Mouse (Mus musculus): ENCODE measurements at regions not wholly inside any gene's neighbourhood (a gene's known extent, or its start where the extent isn't known, plus 50 kb on each side); places are given as distances from the start of the nearest gene placed in this dataset.
"Not testable (repeated sequence)": the region's sequence is repeated elsewhere in the genome, so short reads cannot be mapped to it uniquely, and the experiment has no call there.

DNA sequence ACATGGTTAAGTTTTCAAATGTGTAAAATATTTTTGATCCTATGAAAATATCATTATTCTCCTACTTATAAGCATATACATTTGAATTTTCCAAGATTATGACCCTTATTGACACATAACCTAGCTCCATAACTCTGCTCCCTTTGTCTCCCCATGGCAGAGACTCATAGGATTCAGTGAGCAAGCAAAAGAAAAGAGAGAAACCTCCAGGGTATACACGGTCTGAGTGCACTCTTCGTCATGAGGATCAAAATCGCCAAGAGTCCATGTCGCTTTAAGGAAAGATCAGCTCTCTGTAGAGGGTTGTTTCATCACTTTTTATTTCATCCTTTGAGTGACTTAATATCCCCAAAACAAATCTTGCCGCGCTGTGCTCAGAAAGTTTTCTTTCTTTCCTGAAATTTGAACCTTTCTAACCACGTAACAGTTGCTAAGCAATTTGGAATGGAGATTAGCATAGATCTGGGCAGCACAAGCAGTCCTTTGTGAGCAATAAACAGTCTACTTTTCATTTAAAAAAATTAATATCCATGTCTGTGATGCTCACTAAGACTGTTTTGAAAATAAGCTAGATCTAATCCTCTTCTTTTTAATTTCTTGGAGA, 1158.0 kb downstream of the A830018L16Rik start:
- in situ Hi-C loops (cut with MboI, MseI), result no loop called here

DNA sequence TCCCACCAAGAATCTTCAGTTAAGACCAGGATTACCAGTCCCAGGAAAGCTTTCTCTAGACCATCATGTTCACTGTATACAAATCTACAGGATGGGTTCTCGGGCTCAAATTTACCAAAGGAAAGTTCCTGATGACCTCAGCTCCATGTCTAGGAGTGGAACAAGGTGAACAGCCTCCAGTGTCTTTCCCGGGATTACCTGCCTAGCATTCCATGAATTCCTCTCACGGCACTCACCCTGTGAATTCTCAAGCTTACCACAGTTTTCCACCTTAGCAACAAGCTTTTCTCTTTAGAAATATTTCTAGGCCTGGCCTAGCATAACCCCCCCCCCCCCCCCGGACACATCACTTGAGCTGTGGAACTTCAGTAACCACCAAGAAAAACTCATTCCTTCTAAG, 1158.9 kb downstream of the A830018L16Rik start:
- in situ Hi-C loops (cut with MboI, MseI), result no loop called here

DNA sequence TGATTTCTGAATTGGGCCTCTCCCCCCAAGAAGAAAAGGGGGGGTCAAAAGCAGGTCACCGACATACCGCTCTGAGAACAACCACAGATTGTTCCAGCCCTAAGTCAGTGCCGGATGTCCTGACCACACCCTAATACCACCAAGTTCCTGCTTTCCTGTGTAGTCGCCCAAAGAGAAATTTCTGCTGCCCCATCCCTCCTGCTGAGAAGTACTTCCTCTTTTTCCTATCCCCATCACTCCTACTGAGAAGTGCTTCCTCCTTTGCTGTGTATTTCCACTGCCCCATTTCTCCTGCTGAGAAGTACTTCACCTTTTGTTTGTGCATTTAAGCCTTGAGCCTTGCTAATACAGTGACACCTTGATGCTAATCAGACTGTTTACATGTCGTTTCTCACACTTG, 1160.4 kb downstream of the A830018L16Rik start:
- in situ Hi-C loops (cut with MboI, MseI), result no loop called here

DNA sequence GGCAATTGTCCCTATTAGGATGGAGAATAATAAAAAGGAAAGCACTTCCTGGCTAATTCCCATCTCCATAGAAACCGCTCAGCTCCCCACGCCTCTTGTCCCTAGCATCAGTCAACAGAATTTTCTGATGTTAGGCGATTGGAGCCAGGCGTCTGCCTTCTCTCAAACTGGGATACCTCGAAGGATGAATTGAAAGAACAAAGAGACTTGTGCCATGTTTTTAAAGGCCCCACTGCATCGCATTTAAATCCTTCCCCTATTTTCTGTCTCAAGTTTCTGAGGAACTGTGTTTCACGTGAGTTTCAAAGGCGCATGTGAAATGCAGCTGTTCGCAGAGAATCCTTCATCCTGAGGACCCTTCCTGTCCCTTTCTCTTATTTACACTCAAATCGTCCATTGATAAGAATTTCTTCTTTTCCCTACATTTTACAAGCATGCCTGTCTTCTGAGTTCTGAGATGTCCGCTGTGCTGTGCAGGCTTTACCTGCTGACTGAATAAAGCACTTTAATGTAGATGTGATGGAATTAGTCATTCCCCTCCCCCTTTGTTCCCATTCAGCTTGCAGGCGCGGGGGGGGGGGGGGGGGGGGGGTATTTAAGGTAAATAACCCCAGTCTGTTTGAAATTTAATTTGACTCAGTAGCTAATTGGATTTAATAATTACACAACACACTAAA, 1163.3 kb downstream of the A830018L16Rik start:
- in situ Hi-C loops (cut with MboI, MseI), result no loop called here

DNA sequence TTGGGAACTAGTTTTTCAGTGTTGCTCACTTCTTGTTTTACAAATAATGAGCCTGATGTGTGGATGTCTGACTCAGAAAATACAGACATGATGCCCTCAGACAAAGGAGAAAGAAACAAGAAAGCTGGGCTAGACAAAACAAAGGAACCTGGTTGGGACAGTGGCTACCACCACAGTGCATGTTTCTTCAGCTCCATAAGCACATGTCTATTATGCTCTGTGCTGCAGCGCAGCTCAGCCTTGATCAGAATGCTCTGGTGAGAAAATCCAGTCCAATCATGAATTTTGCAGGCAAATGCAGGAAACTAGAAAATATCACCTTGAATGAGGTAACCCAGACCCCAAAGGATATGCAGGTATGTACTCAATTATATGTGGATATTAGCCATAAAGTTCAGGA, 1164.1 kb downstream of the A830018L16Rik start:
- in situ Hi-C loops (cut with MboI, MseI), result no loop called here

DNA sequence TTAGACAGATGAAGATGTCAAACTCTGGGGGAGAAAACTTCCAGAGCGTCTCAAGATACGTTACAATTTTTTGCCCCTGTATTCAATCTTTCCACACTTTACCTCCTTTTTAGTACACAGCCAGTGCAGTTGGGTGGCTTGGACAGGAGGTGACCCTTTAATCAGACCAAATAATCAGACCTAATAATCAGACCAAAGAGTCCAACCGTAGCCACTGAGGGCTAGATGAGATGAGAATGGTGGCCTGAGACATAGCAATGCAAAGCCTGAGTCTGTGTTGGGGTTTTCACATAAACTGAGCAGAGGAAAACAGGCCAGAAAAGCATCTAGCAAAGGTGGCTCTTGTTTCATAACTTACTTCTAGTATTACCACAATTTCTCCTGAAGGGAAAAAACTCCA, 1169.1 kb downstream of the A830018L16Rik start:
- in situ Hi-C loops (cut with MboI, MseI), result no loop called here

DNA sequence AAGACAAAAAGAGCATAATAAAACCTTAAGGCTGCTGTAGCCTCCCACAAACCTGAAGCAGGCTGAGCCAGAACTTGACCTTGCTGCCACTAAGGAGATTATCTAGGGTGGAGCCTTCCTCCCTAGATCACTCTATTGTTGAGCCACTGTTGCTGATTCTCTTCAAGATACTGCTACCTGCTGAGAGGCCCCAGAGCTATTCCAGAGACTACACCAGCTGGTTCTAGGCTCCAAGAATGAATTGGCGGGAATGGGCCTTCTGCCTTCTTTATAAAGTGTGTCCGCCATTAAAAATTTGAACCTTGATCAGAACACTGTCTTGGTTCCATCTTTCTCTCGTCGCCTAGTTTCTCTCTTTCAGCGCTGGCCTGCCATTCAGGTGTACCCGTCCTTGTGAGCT, 1173.1 kb downstream of the A830018L16Rik start:
- in situ Hi-C loops (cut with MboI, MseI), result not testable (repeated sequence)

DNA sequence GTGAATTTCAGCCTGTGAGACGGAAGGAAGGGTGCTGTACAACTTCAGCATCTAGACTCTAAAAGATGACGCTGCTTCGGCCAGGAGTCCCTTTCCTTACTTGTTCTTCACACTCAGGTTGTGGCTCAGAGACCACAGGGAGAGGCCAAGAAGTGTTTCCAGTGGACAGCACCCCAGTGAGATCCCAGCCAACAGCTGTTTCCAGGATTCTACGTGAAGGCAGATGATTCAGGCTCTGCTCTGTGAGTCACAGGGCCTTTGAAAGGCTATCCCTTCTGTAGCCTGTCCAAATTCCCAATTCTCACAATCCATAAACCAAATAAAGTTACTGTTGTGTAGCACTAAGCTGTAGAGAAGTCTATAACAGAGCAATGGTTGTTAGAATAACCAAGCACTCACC, 1198.2 kb downstream of the A830018L16Rik start:
- in situ Hi-C loops (cut with MboI, MseI), result no loop called here

DNA sequence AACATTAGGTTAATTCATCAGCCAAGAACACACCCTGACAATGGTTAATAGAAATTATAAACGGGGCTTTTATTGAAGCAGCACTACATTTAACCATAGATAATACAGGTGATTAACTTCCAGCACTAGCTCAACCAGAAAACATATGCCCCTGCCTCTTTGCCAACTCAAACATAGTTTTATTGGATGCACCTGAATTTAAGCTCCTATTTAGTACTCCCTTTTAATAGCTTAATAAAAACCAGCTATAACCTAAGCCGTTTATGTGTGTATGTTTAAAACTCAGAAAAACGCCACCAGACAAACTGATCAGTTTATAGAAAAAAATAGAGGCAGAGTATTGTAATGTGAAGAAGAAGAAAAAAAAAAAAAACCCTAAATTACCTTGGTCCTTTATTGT, 1201.4 kb downstream of the A830018L16Rik start:
- in situ Hi-C loops (cut with MboI, MseI), result no loop called here

DNA sequence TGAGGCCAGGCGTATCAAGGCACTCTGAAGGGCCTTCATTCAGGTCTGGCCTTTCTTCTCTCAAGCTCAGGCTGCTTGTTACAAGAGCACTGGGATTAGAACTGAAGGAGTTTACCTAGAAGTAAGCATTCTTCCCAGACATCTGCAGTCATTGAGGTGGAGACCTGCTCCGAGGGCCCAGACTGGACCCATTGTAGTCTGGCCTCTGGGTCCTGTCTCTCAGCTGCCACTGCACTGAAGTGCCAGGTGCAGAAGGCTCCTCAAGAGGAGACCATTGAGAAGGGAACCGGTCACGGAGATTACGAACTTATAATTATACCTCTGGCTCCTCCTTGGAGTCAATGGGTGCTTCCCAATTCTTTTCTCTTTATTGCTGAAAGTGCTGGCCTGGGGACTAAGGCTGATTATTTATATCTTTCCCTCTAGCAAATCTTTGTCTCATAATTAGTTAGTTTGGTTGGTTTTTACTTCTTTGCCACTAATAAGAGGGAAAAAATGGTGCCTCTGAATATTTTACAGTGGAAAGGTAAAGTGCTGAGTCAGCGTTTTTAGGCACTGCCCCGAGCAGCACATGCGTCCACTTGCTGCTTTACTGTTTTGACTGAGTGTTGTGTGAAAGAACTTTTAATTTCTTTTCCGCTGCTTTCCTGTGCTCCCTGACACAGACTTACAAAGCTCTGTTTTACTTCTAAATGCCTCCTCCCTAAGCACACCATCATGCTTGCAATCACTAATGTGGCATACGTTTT, 1202.0 kb downstream of the A830018L16Rik start:
- in situ Hi-C loops (cut with MboI, MseI), result no loop called here

DNA sequence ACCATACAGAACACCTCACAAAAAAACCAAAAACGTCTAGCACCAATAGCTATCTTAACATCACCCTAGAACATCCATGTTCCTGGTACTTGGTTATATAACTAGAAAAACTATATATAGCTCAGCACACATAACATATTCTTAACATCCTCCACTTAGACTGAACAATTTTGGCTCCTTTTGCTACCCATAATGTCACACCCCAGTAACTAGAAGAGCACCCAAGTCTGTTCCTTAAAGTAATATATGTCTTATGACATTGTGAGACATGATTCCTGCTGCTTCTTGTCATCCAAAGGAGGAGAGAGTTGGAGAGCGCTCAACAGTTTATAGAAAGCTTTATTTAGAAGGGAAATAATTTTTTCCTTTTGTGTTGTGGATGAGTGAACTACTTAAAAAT, 1206.1 kb downstream of the A830018L16Rik start:
- in situ Hi-C loops (cut with MboI, MseI), result no loop called here

DNA sequence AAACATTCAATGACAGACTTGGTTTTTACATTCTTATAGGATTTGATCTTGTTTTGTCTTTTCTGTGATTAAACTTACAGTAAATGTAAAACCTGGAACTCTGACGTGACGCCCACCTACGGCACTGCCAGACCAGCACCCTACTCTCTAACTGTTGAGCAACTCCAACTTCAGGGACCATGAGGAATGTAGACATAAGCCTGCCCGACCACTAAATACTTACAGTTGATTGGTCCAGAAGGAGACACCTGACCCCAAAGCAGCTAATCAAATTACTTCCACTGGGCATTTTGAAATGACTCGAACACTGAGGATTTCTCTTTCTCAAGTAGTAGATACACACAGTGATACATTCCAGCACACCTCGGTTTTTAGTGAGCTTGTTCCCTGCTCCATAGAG, 1206.9 kb downstream of the A830018L16Rik start:
- in situ Hi-C loops (cut with MboI, MseI), result no loop called here

DNA sequence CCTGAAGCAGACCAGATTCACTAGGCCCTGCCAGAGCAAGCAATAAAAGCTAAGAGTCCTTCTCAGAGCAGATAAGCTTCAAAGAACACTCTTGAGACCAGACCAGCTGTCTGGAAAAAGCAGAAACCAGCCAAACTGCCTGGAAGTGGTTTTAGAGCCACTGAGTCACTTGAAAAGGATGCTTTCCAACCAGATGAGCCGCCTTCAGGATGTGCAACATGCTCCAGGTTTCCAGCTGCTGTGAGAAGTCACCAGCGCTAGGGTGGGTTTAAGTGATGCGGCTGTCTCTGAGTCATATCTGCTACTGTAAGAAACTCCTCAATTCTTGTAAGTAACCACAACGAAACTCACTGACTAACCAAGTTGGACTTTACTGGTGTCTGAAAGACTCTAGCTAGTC, 1209.3 kb downstream of the A830018L16Rik start:
- in situ Hi-C loops (cut with MboI, MseI), result no loop called here

DNA sequence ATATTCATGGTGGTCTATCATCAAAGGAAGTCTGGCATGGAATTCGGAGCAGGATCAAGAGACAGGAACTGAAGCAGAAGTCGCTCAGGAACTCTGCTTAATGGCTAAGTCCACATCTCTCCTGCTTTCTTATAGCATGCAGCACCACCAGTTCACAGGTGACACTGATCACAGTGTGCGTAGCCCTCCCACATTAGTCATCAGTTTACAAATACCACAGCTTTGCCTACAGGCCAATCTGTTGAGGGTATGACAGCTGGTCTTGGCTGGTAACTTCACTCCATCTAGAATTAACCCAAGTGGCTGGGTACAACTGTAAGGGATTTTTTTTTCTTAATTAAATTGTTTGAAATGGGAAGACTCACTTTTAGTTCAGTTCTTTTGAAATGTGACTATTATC, 1219.1 kb downstream of the A830018L16Rik start:
- in situ Hi-C loops (cut with MboI, MseI), result no loop called here

DNA sequence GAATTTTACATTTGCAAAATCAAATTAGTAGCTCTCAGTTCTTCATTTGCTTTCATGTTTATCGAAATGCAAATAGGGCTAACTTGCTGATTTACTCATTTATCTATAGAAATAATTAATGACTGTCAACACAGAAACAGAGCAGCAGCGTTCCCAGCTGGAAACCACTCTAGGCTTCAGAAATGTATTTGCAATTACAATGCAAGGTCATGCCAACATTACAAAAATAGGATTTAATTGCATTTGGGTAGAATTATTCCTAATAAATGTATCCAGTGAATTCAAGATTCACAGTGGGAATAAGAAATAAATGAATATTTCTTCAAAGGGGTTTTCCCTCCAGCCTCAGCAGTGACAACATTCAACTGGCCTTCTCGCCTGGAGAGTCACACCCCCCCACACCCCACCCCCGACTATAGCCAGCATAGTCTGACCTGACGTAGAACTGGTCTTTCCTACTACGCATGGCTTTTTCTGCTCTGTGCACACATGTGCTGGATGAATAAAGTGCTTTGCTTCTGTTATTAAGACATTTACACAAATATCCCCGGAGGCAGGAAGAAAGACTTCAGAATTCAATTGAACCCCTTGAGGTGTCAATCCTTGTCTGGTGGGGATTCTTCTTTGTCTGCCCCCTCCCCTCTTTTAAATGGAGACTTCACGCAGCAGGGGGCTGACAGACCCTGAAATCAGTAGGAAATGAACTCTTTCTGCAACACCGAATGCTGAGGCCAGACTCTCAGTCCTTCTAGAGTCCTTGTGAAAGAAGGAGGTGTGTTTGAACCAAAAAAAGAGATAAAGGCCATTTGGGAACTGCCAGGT, 1222.6 kb downstream of the A830018L16Rik start:
- in situ Hi-C loops (cut with MboI, MseI), result no loop called here

DNA sequence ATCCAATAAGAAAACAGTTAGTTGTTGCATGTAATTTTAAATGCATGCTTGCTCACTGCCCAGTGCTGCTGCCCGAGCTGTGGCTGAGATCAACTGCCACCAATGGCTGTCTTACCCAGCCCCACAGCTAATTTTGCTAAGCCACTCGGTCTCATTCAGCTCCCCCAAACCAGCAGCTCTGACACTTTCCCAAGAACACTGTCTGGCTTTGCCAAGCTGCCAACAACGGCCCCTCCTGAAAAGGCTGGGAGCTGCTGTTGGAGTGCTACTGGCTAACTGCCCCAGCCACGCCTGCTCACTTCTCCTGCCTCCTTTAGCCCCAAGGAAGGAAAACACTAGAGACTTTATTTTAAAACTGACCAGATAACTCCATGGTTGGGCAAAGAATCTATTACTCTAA, 1227.1 kb downstream of the A830018L16Rik start:
- in situ Hi-C loops (cut with MboI, MseI), result no loop called here
